In genomic region chr10:12399450-12399849, GRCm38 (mm10) we compare ENCODE assay signal across 17 mouse cellular contexts.
DNase-seq lines count a peak whose midpoint lies in the region; ATAC-seq lines count a peak whose summit lies in the region.
"Had no signal": no experiment of that assay in that cellular context is flagged by ENCODE, and none has a peak within 500 bp of the region (broad histone marks: within the 10 kb centered on the region; RNA-seq: fewer than 3 reads in every experiment).

No protein-coding gene starts in this region.

- no peak overlapping the region for H3K9ac ChIP-seq in midbrain, embryonic 11.5 days (ENCODE audit: low read length)
- H3K9ac ChIP-seq in forebrain, embryonic 14.5 days (ENCODE audit: low read length) = no peak overlapping the region
- no peak overlapping the region for H3K9ac ChIP-seq in midbrain, embryonic 15.5 days
- H3K9ac ChIP-seq: hindbrain, embryonic 15.5 days had no signal

- no peaks in the 10 kb centered on the region for H3K27me3 ChIP-seq in midbrain, embryonic 11.5 days (ENCODE audit: control insufficient read depth, insufficient read depth, low read length)
- no peaks in the 10 kb centered on the region for H3K27me3 ChIP-seq in midbrain, embryonic 10.5 days (ENCODE audit: low read depth, poor library complexity, severe bottlenecking)
- H3K27me3 ChIP-seq in forebrain, embryonic 14.5 days (replicated peaks; ENCODE audit: control insufficient read depth, insufficient read depth, low read length) = no peaks in the 10 kb centered on the region
- H3K27me3 ChIP-seq in midbrain, embryonic 15.5 days (replicated peaks) = no peaks in the 10 kb centered on the region
- H3K27me3 ChIP-seq: hindbrain, embryonic 15.5 days had no signal

- no peak overlapping the region for H3K27ac ChIP-seq in midbrain, embryonic 11.5 days (ENCODE audit: low read depth, low read length)
- no peak overlapping the region for H3K27ac ChIP-seq in midbrain, embryonic 10.5 days (replicated peaks)
- no peak overlapping the region for H3K27ac ChIP-seq in forebrain, embryonic 14.5 days (ENCODE audit: low read depth, low read length)
- H3K27ac ChIP-seq in midbrain, embryonic 15.5 days = no peak overlapping the region
- H3K27ac ChIP-seq: hindbrain, embryonic 15.5 days had no signal

- no peaks in the 10 kb centered on the region for H3K9me3 ChIP-seq in midbrain, embryonic 11.5 days (ENCODE audit: control insufficient read depth, low read length)
- H3K9me3 ChIP-seq in midbrain, embryonic 10.5 days (replicated peaks) = no peaks in the 10 kb centered on the region
- H3K9me3 ChIP-seq in forebrain, embryonic 14.5 days (replicated peaks; ENCODE audit: control insufficient read depth, low read length) = no peaks in the 10 kb centered on the region
- H3K9me3 ChIP-seq in midbrain, embryonic 15.5 days = no peaks in the 10 kb centered on the region
- H3K9me3 ChIP-seq: hindbrain, embryonic 15.5 days had no signal

- no peak overlapping the region for H3K4me2 ChIP-seq in midbrain, embryonic 11.5 days
- H3K4me2 ChIP-seq in forebrain, embryonic 14.5 days (ENCODE audit: low read length) = no peak overlapping the region
- no peak overlapping the region for H3K4me2 ChIP-seq in midbrain, embryonic 15.5 days
- H3K4me2 ChIP-seq: hindbrain, embryonic 15.5 days had no signal

- peak; percentile 18 for DNase-seq in embryo, embryonic 10 days (ENCODE audit: low spot score)
- DNase-seq in embryo, embryonic 9.5 days (ENCODE audit: extremely low spot score) = no peak
- DNase-seq in midbrain, embryonic 11.5 days (ENCODE audit: low spot score, missing footprints) = peak; percentile 79
- no peak for DNase-seq in midbrain, embryonic 10.5 days (ENCODE audit: low spot score)
- DNase-seq in forebrain, embryonic 14.5 days (ENCODE audit: low spot score) = peak; percentile 68
- DNase-seq in spleen, postnatal 10 days (ENCODE audit: low spot score in 2 of 2) = no peak
- DNase-seq: adrenal gland, adult 2 months; cerebellum, adult 18-20 months; gastrocnemius, postnatal 25 days; heart, postnatal 10 days; kidney, adult 11 months; kidney, postnatal 25 days; lung, adult 2 months; thymus, adult 18-20 months had no signal

- no peak overlapping the region for H3K4me3 ChIP-seq in midbrain, embryonic 11.5 days (ENCODE audit: low read depth, low read length)
- no peak overlapping the region for H3K4me3 ChIP-seq in midbrain, embryonic 10.5 days
- H3K4me3 ChIP-seq in forebrain, embryonic 14.5 days (ENCODE audit: low read depth, low read length) = no peak overlapping the region
- no peak overlapping the region for H3K4me3 ChIP-seq in midbrain, embryonic 15.5 days
- H3K4me3 ChIP-seq: hindbrain, embryonic 15.5 days had no signal

- ATAC-seq in midbrain, embryonic 11.5 days (ENCODE audit: low FRiP score) = peak; percentile 92
- ATAC-seq in forebrain, embryonic 14.5 days = peak; percentile 85
- peak; percentile 88; the same call in 1 of the 2 replicates for ATAC-seq in midbrain, embryonic 15.5 days (replicated peaks)
- ATAC-seq in CD4-positive, CD25-positive, alpha-beta regulatory T cell, adult 4 months = no peak

- peaks cover 5% of the 10 kb centered on the region for H3K4me1 ChIP-seq in midbrain, embryonic 11.5 days (ENCODE audit: control insufficient read depth, insufficient read depth, low read length)
- peaks cover 19% of the 10 kb centered on the region for H3K4me1 ChIP-seq in midbrain, embryonic 10.5 days
- peaks cover 3% of the 10 kb centered on the region; the same call in 1 of the 2 replicates for H3K4me1 ChIP-seq in forebrain, embryonic 14.5 days (ENCODE audit: control insufficient read depth, insufficient read depth, low read length)
- H3K4me1 ChIP-seq in midbrain, embryonic 15.5 days = no peaks in the 10 kb centered on the region; the same call in 1 of the 2 replicates
- H3K4me1 ChIP-seq: hindbrain, embryonic 15.5 days had no signal

- no peaks in the 10 kb centered on the region for H3K36me3 ChIP-seq in midbrain, embryonic 11.5 days (ENCODE audit: control insufficient read depth, insufficient read depth, low read length)
- peaks cover 8% of the 10 kb centered on the region for H3K36me3 ChIP-seq in midbrain, embryonic 10.5 days
- H3K36me3 ChIP-seq in forebrain, embryonic 14.5 days (ENCODE audit: control insufficient read depth, insufficient read depth, low read length) = no peaks in the 10 kb centered on the region
- H3K36me3 ChIP-seq in midbrain, embryonic 15.5 days (replicated peaks) = no peaks in the 10 kb centered on the region

- 8% methylated on average over 2 of the region's 2 CpGs for WGBS in midbrain, embryonic 11.5 days
- WGBS in midbrain, embryonic 10.5 days = 19% methylated on average over 2 of the region's 2 CpGs
- 11% methylated on average over 2 of the region's 2 CpGs for WGBS in forebrain, embryonic 14.5 days
- whole genome bisulfite sequencing in midbrain, embryonic 15.5 days = 15% methylated on average over 2 of the region's 2 CpGs

Comparison
In these comparisons a context has a peak if more than half of its experiments do, and no peak if none do; other contexts are left out.
1. DNase-seq: peak in embryo, embryonic 10 days (single experiment), midbrain, embryonic 11.5 days (single experiment) and forebrain, embryonic 14.5 days (single experiment); none in embryo, embryonic 9.5 days (single experiment), midbrain, embryonic 10.5 days (single experiment) and spleen, postnatal 10 days (0 of 2).